Mouse (Mus musculus) CH12.LX (cell line): ENCODE measurements at regions not wholly inside any gene's neighbourhood (a gene's known extent, or its start where the extent isn't known, plus 50 kb on each side); places are given as distances from the start of the nearest gene placed in this dataset.

ENCODE experiments used
- BHLHE40 ChIP-seq: IDR thresholded peaks from 2 replicates; pipeline ENCODE4 v1.6.1; 2011; ENCODE audit warnings: mild to moderate bottlenecking, low read depth, low read length, improper control_type of control experiment
- CTCF ChIP-seq, 2 experiments: IDR thresholded peaks in 1 of 2; conservative IDR thresholded peaks in 1 of 2; 2 replicates each; pipeline ENCODE4 v1.5.1; 2011 to 2012; ENCODE audit warnings: low read depth in 2 of 2, low read length in 2 of 2, improper control_type of control experiment in 1 of 2, inconsistent platforms in 1 of 2, mild to moderate bottlenecking in 1 of 2, moderate library complexity in 1 of 2
- ETS1 ChIP-seq: conservative IDR thresholded peaks from 2 replicates; pipeline ENCODE4 v1.6.1; 2012; ENCODE audit warnings: low read depth, mild to moderate bottlenecking, inconsistent platforms, low read length, improper control_type of control experiment, moderate library complexity
- NRF1 ChIP-seq: IDR thresholded peaks from 2 replicates; pipeline ENCODE4 v1.6.1; 2014; ENCODE audit warnings: low read depth, mild to moderate bottlenecking, inconsistent platforms, low read length, improper control_type of control experiment, moderate library complexity
- POLR2AphosphoS2 ChIP-seq: IDR thresholded peaks from 2 replicates; pipeline ENCODE4 v1.6.1; 2011; ENCODE audit warnings: low read depth, low read length, improper control_type of control experiment
- UBTF ChIP-seq: IDR thresholded peaks from 2 replicates; pipeline ENCODE4 v1.6.1; 2012; ENCODE audit warnings: low read depth, mild to moderate bottlenecking, inconsistent platforms, low read length, improper control_type of control experiment, moderate library complexity

GRCm38 (mm10) chr7:136126393-136126792 is 410.2 kb upstream of the Mki67 start:
- TF ChIP-seq UBTF (no peak), ETS1 (no peak), BHLHE40 (no peak), NRF1 (no peak), CTCF (conservative IDR thresholded peaks at IDR 0.05 in 1 of 2, IDR thresholded peaks at IDR 0.05 in 1 of 2; ENCODE audit: low read depth in 2 of 2, low read length in 2 of 2) (no peak), POLR2AphosphoS2 (no peak)
